Mouse (Mus musculus) telencephalon, adult 2 months (tissue): ENCODE data around the gene Ncor2.

Experiments
- DNase-seq: peaks from one replicate; pipeline ENCODE4 v3.0.0-alpha.2; 2011; ENCODE audit warnings: low read depth, low spot score

The Ncor2 gene

DNA sequence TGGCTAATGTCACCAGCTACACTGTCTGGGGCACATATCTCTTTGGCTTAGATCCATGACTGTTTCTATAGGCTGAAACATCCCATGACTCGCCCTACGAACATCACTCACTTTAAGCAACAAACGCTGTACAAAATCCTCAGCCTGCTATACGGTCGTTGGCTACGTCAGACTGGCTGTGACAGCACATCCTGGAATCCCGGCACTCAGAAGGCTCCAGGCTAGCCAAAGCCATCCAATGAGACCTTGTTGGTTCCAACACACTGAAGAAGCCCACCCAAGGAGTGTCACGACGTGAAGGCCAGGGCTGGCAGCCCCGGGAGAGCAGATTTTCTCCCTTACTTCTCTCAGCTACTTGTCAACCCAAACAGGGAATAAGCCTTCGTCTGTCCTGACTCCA lies 82.7 kb downstream of the Ncor2 start:
- DNase-seq = no peak

DNA sequence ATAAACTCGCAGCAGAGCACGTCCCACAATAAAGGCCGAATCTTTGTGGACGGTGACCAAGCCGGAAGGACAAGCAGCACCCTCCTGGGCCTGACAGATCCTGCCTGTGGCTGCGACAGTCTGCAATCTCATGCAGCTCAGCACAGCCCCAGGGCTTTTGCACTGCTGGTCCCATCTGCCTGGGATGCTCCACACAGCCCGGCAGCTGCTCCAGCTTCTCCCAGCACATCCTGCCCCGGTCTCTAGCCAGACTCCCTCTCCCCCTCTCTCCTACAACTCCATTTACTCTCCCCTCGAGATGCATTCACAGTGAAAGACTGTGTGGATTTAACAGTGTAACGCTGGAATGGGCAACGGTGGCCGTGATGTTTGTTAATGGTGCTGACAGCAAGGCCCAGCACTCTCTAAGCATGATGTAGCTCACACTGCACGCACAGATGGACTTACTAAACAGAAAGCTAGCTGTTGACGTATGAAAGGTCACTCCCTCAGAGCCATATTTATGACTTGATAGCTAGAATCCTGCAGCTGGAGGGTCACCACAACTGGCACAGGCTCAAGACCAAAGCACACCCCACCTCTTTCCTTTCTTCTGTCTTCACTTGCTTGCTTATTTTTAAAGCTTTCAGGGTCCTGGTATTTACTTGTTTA lies 83.4 kb downstream of the Ncor2 start:
- DNase-seq = no peak

DNA sequence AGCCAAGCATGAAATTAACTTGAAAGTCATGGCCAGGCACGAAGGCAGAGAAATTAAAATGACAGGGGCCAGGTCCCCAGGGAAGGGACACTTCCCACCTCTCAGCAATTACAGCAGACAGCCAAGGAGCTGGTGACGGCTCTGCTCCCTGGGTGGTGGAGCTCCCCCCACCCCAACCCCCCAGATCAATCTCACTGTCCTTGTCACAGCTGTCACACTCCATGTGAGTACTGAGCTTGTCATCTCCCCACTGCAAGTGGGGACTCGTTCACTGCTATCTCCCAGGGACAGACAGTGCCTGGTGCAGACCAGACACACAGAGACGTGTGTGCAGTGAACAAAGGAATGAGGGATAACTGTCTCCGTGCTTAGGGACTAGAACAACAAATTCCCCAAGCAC lies 85.2 kb downstream of the Ncor2 start:
- no peak for DNase-seq

DNA sequence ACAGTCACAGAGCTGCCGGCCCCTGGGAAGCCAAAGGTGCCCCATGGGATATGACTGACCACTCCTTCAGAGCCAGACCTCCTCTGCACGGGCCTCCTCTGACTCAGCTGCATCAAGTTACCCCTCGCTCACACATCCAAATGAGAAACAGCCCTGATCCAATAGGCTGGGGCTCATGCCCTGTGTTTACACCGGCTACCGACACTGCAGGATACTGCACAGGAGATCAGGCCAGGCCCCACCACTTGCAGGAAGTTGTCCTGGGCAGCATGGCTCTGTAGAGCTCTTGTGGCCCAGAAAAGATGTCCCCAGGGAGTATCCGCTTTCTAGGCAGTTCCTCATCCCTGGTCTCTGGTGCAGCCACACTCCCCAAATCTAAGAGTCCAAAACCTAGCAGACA lies 90.9 kb downstream of the Ncor2 start:
- DNase-seq = no peak

DNA sequence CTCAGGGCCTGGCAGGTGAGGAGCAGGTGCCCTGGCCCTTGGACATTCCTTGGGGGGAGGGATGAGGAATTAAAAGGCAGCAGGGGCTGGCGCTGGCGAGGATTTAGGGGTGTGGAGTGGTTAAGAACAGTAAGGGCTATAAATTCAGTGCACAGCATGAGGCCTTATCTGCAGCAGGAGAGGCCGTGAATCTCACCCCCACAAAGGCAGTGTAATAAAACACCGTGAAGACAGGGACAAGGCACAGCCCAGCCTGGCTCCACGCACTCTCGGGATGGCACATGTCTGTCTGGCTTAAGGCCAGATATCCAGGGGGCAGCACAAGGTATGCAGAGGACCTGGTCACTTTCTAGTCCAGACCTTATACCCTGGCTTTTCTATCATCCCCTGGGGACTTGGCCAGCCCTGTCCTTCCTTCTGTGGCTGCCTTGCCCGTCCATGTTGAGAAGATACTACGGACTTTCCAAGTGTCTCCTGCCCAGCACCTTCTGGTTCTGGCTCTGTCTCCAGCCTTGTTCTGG lies 93.9 kb downstream of the Ncor2 start:
- no peak for DNase-seq

DNA sequence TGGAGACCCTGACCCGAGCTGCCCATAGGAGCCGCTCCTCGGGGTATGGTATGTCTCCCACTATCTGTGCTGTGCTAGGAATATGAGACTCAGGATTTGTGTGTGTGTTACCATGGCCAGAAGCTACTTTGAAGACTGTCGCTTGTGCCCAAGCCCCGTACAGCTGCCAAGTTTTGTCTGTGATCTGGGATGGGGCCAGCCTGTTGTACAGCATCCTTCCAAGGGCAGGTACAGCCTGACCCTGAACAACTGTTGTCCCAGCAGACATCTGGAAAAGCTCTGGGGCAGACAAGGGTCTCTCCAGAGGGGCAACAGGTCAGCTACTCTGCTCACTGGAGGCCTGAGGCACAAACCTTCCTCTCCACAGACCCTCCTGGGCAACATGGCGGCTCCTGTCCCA lies 95.3 kb downstream of the Ncor2 start:
- no peak for DNase-seq

DNA sequence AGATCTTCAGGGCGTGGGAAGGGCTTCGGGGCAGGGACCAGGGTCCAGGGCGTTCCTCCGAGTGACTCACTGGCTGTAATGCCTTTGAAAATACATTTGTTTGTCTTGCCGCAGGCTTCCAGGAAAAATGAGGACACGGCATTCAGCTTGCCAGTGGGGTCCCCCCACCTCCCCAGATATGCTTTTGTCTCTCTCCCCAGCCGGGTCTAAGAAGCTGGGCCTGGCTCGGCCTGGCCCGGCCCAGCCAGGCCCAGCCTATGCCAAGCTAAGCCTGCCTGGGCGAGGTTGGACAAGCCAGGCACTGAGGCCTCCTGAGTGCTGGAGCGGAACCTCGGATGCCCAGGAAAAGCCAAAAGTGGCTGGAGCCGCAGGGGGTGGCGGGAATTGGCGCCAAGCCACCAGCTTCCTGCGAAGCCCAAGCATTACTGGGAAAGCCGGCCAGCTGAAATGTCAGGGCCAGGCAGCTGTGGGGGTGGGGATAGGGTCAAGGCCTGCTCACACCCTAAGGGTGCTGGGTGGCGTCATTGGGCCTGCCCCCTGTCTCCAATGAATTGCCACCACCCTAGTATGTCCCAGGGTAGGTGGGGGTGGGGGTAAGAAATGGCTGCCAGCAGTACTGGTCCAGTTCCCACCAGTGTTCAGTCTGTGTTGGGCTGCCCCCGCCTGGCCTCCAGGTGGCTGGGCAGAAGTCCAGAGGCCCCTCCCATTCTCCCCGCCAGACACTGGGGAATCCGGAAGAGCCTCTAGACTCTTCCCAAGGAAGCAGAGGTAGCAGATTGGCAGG lies 97.5 kb downstream of the Ncor2 start:
- DNase-seq = no peak

DNA sequence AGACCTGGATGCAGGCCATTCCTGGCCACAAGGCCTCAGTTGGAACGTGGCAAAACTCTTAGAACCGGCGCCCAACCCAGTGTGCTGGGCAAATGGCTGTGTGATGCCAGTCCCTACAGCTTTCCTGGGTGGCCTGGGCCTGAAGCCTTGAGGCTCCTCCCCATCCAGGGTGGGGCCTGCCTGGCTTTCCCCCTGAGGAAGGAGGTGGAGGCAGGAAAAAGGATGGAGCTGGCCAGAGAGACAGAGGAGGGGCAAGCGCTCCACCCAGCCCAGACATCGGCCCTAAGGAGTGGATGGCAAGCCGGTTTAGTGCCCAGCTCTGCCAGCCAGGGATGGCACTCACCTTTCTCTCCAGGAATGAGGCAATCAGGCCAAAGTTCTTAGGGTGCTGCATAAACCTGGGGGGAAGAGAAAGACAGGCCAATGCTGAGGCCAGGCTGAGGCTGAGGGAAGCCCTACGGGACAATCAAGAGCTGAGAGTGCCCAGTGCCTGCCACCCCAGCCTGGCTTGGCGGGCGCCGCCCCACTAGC lies 98.2 kb downstream of the Ncor2 start:
- no peak for DNase-seq

DNA sequence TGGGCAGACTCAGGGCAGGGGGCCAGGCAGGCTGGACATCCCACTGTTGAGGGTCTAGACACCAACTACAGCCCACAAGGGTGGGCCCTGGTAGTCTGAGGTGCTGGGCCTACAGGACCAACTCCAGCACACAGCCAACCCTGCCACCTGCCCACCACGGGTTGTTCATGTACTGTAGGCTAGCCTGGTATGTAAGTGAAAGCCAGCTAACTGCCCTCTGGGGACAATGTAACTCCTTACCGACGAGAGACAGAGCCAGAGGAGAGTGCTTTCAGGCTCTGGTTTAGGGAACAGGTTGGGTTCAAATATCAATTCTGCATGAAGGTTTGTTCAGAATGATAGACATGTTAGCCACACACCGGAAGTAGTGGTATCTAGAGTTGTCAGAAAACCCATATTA lies 98.7 kb downstream of the Ncor2 start:
- no peak for DNase-seq

DNA sequence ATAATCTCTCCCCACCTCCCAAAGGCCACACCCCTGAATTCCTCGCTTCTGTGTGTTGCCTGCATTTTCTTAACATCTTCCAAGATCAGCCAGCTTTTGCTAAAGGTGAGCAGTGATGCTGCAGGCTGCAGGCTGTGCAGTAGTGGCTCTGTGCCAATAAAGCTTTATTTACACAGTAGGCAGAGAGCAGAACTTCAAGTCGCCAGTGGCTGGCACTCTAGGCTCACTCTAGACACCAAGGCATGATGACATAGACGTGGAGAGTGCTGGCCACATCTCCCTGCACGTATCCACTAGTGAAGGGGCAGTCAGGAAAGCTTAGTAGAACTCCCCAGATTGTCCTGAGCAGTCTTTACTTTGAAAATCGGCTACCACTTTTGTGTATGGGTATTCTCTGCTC lies 100.8 kb downstream of the Ncor2 start:
- DNase-seq = no peak

DNA sequence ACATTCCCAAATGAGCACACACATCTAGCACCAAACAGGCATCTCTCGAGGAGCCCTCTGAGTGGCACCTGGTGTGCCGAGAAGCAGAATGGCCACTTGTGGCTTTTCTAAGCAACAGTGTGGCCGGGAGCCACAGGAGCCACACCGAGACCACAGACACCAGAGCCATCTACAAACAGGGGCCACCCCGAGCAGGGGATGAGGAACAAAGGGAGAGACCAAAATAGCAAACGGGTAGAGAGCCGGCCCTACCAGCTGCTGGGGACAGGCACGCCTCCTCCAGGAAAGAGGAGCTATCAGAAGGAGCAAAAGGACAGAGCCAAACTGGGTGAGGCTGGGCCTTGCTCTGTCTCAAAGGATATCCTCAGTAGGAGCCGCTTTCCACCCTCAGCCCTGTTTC lies 102.8 kb downstream of the Ncor2 start:
- DNase-seq = no peak

DNA sequence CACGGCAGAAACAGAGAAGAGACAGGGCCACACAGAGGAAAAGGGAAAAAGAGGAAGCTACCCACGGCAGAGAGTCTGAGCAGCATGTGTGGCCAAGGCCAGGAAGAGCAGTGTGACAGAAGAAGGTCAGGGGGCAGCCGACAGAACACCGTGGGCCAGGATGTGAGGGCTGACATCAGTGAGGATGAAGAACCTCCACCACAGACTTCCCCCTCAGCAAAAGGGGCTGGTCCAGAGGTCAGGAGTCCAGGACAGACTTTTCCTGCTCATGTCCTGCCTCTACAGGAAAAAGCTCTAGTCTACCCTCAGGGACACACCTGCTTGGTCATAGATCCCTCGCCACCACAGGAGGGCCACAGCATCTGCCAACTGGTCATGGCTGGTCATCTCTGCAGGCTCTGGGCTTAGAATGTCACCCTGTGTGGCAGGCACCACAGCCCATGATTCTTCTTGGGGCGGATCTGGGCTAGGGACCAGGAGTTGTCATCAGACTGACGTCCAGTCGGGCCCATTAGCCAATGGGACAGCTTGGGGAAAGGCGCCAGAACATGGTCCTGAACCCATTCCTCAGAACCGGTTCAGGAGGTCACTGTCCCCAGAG lies 104.3 kb downstream of the Ncor2 start:
- no peak for DNase-seq

DNA sequence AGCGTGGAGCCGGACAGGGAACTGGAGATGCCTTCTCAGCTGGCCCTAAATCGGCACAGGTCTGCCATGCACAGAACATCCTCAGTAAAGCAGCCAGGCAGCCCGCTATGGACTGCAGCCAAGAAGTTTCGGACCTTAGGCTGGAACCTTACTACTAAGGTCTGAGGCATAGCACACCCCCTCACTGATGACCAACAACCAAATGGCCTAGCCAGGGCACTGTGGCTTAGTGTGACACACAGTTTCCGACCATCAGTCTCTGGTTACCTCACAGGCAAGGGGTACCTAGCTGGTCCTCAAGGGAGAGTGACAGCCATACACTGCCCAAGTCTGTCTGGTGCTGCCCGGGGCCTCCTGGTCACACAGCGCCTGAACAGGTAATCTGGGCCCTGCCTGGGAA lies 105.1 kb downstream of the Ncor2 start:
- no peak for DNase-seq

DNA sequence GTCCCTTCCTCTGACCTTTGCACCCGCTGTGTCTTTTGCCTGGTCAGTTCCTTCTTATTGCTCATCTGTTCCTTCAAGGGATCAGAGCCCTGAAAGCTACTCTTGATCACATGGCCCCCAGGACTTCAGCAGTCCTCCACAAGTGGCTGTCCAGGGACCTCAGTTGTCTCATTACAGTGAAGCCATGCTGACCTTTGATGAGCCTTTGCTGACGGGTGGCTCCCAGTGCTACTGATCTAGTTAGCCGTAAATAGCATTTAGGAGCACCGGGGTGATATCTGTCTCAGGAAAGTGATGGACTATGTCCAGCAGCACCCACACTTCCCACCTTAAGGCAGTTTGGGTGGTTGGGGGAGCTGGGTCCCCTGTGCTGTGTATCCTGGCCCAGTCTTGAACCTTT lies 105.7 kb downstream of the Ncor2 start:
- DNase-seq = no peak

DNA sequence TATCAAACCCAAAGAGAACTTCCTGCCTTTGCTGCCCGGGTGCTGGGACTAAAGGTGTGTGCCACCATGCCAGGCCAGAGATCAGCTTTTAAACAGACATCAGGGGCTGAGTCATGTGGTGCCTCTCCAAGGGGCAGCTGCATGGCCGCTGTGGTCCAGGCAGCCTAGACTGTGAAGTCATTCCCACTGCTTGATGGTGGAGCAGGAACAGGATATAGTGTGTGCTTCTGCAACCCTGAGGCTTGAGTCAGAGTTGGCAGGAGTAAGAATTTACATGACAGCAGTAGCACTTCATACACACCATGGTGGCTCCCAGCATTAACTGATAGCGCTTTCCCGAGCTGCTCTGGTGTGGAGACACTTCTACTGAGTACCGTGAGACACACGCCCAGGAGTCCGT lies 106.6 kb downstream of the Ncor2 start:
- no peak for DNase-seq

DNA sequence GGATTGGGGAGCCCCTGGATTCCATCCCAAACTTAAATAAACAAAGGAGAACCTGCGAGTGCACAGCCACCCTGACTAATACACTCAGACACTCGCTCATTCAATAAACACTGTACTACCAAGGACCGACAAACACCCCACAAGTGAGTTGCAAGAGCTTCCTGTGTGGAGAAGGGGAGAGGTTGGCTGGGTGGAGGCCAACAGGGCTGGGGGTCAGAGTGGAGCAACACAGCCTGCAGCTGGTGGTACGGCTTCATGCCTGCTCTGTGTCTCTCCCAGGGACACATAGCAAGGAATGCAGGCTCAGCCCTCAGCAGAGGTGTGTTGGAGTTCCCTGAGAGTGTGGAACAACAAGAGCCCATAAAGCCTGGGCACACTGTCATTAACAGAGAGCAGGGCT lies 107.1 kb downstream of the Ncor2 start:
- no peak for DNase-seq

DNA sequence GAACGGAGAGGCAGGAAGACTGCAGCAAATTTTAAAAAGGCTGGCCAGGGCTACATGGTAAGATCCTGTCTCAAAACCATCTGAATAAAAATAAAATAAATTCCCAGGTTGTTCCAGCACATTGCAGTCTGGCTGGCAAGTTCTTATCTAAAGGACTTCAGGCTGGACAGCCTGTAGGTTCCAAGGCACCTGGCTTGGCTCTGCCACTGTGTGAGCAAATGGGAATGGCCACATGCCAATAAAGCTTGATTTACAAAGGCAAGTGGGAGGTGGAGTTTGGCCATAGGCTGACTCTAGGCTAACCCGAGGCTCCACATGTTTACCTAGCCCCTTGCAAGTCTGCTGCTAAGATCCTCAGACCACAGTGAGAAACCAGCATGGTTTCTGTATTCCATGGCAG lies 108.6 kb downstream of the Ncor2 start:
- no peak for DNase-seq

DNA sequence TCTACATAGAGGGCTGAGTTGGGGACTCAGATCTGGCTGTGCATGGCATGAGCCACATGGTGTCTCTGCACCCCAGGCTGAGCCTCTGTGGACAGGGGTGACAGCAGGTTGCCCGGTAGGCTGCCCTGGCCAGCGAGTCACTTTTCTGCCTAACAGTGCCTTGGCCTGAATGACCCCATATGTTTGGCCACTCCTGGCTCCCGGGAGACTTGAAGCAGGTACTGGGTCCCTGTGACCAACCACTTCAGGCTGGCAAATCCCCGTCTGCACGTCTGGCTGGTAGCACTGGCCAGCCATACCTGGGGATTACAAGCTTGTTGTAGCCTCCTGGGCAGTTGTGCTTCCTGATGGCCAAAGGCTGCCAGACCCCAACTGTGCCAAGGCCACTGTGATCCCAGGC lies 109.1 kb downstream of the Ncor2 start:
- no peak for DNase-seq

DNA sequence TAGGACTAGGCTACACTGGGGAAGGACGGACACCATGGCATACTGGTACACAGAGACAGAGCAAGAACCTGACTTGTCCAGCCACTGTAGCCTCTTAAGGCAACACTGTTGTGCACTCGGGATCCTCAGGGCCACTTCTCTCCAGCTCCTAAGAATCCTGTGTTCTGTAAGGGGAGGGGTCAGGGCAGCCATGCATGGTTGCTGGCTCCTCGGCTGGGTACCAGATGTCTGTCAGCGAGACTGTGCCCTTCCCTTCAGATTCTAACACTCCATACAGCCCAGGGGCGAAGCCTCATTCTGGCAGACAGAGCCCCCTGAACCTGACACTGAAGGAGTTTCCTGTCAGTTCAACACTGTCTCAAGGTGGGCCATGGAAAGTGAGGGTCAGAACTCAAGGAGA lies 109.6 kb downstream of the Ncor2 start:
- DNase-seq = no peak

DNA sequence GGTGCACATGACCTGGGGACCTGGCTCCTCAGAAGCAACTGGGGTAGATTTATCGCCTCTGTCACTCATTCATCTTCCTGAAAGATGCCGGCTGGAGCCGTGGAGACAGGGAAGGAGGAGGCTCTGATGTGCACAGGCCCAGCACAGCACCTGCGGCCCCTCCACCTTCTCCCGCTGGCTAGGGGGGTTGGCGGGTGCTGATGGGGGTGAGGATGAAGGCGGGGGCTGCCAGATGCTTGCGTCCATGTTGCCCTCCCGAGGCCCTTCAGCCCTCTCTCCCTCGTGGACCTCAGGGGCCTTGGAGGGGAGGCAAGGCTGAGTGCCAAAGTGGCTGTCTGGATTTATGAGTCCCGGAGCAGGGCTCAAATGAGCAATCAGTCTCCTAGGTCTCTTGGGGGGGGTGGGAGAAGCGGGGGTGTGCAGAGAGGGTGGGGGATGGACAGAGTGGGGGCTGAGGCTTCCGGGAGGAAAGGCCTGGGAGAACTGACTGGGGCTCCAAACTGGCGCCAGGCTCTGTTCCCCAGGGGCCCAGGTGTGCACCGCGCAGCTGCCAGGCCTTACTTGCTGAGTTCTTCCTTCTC lies 110.6 kb downstream of the Ncor2 start:
- no peak for DNase-seq

DNA sequence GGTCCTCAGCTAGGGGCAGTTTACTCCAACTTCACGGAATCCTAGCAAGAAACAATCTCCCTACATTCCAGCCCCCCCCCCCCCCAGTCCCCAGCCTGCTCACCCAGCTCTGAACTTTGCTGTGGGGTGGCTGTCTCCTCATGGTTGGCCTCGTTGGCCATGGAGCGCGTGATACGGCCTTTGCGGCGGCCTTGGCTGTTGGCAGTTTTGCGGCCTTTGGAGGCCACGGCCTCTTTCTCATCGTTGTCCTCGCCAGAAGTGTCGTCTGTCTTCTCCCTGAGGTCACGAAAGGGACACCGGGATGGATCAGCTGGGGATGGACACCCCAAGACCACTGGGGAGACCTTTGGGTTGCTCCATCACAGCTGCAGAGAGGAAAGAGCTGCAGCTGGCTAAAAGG lies 111.3 kb downstream of the Ncor2 start:
- DNase-seq = no peak
